Mouse (Mus musculus): ENCODE data around the gene Mrps21. TPM values are rescaled to one million over a fixed set of nuclear protein-coding genes. Genes with fewer than 3 reads are reported as not detected.
"Not testable (repeated sequence)": the region's sequence is repeated elsewhere in the genome, so short reads cannot be mapped to it uniquely, and the experiment has no call there.

Mrps21 gene
- total and polyA plus RNA-seq, 2 experiments from 2014 or later, result 88.3 to 241 TPM

GRCm38 (mm10) chr3:95902373-95902625 lies 31.0 kb upstream of the Mrps21 start:
- no peak overlapping the region for H3K9ac ChIP-seq (replicated peaks; ENCODE audit: low read length, poor library complexity, severe bottlenecking)
- no peaks in the 10 kb centered on the region for H3K36me3 ChIP-seq (ENCODE audit: insufficient read depth, low read length)
- peaks cover 8% of the 10 kb centered on the region; the same call in 1 of the 2 replicates for H3K4me1 ChIP-seq (ENCODE audit: insufficient read depth, low read length)
- H3K4me2 ChIP-seq (ENCODE audit: low read depth, low read length, poor library complexity, severe bottlenecking), result no peak overlapping the region
- no peak for TF ChIP-seq CTCF (IDR thresholded peaks at IDR 0.05)
- no peak overlapping the region for H3K27ac ChIP-seq (ENCODE audit: low read depth, low read length)
- no peaks in the 10 kb centered on the region for H3K9me3 ChIP-seq (ENCODE audit: low read length)
- ATAC-seq (ENCODE audit: low FRiP score) (no peak), DNase-seq (ENCODE audit: low spot score) (no peak)
- no peak overlapping the region for H3K4me3 ChIP-seq (ENCODE audit: low read depth, low read length)
- peaks cover 23% of the 10 kb centered on the region for H3K27me3 ChIP-seq (ENCODE audit: insufficient read depth, low read length)

GRCm38 (mm10) chr3:95901616-95902372 lies 30.5 kb upstream of the Mrps21 start:
- 68% methylated on average over 9 of the region's 9 CpGs for WGBS
- Histone ChIP-seq H3K9me3 (ENCODE audit: low read length) (no peaks in the 10 kb centered on the region), H3K27me3 (ENCODE audit: insufficient read depth, low read length) (peaks cover 19% of the 10 kb centered on the region), H3K27ac (ENCODE audit: low read depth, low read length) (no peak overlapping the region), H3K4me2 (ENCODE audit: low read depth, low read length, poor library complexity, severe bottlenecking) (no peak overlapping the region), H3K36me3 (ENCODE audit: insufficient read depth, low read length) (no peaks in the 10 kb centered on the region), H3K4me1 (ENCODE audit: insufficient read depth, low read length) (peaks cover 8% of the 10 kb centered on the region; the same call in 1 of the 2 replicates), H3K9ac (replicated peaks; ENCODE audit: low read length, poor library complexity, severe bottlenecking) (no peak overlapping the region), H3K4me3 (ENCODE audit: low read depth, low read length) (no peak overlapping the region)
- ATAC-seq (ENCODE audit: low FRiP score), result no peak
- TF ChIP-seq CTCF (IDR thresholded peaks at IDR 0.05), result no peak
- DNase-seq (ENCODE audit: low spot score), result no peak

- H3K27ac ChIP-seq (ENCODE audit: low read depth, low read length), result no peak overlapping the region
- WGBS, result 78% methylated on average over 13 of the region's 13 CpGs
- no peak overlapping the region for H3K4me2 ChIP-seq (ENCODE audit: low read depth, low read length, poor library complexity, severe bottlenecking)
- peaks cover 8% of the 10 kb centered on the region; the same call in 1 of the 2 replicates for H3K4me1 ChIP-seq (ENCODE audit: insufficient read depth, low read length)
- ATAC-seq (ENCODE audit: low FRiP score), result no peak
- DNase-seq (ENCODE audit: low spot score), result no peak
- no peaks in the 10 kb centered on the region for H3K9me3 ChIP-seq (ENCODE audit: low read length)
- TF ChIP-seq CTCF (IDR thresholded peaks at IDR 0.05), result no peak
- H3K9ac ChIP-seq (replicated peaks; ENCODE audit: low read length, poor library complexity, severe bottlenecking), result no peak overlapping the region
- H3K27me3 ChIP-seq (ENCODE audit: insufficient read depth, low read length), result peaks cover 12% of the 10 kb centered on the region
- H3K4me3 ChIP-seq (ENCODE audit: low read depth, low read length), result no peak overlapping the region
- H3K36me3 ChIP-seq (ENCODE audit: insufficient read depth, low read length), result no peaks in the 10 kb centered on the region
These were observed 28.6 kb upstream of the Mrps21 start for GRCm38 (mm10) chr3:95899800-95900524.

GRCm38 (mm10) chr3:95895501-95895900 lies 24.2 kb upstream of the Mrps21 start:
- not testable (repeated sequence) for H3K36me3 ChIP-seq (ENCODE audit: insufficient read depth, low read length); ATAC-seq (ENCODE audit: low FRiP score); H3K9me3 ChIP-seq (ENCODE audit: low read length); DNase-seq (ENCODE audit: low spot score); H3K27ac ChIP-seq (ENCODE audit: low read depth, low read length); H3K4me1 ChIP-seq (ENCODE audit: insufficient read depth, low read length); H3K27me3 ChIP-seq (ENCODE audit: insufficient read depth, low read length); H3K9ac ChIP-seq (replicated peaks; ENCODE audit: low read length, poor library complexity, severe bottlenecking); H3K4me2 ChIP-seq (ENCODE audit: low read depth, low read length, poor library complexity, severe bottlenecking); H3K4me3 ChIP-seq (ENCODE audit: low read depth, low read length)
- WGBS, result 92% methylated on average over 7 of the region's 7 CpGs

- ATAC-seq (ENCODE audit: low FRiP score) (peak; percentile 47; the same call in 1 of the 2 replicates), DNase-seq (ENCODE audit: low spot score) (peak; percentile 61)
- no peak for TF ChIP-seq CTCF (IDR thresholded peaks at IDR 0.05)
- H3K4me1 ChIP-seq (ENCODE audit: insufficient read depth, low read length), result 0 out of 2 replicates have a peak, but pooled peaks cover 4% of the 10 kb centered on the region
- H3K9me3 ChIP-seq (ENCODE audit: low read length), result no peaks in the 10 kb centered on the region
- H3K9ac ChIP-seq (replicated peaks; ENCODE audit: low read length, poor library complexity, severe bottlenecking), result peak overlapping the region; percentile 79
- H3K27ac ChIP-seq (ENCODE audit: low read depth, low read length), result peak overlapping the region; percentile 55
- peak overlapping the region; percentile 63 for H3K4me3 ChIP-seq (ENCODE audit: low read depth, low read length)
- no peaks in the 10 kb centered on the region for H3K36me3 ChIP-seq (ENCODE audit: insufficient read depth, low read length)
- H3K27me3 ChIP-seq (ENCODE audit: insufficient read depth, low read length), result no peaks in the 10 kb centered on the region
- peak overlapping the region; percentile 68 for H3K4me2 ChIP-seq (ENCODE audit: low read depth, low read length, poor library complexity, severe bottlenecking)
- WGBS, result 16% methylated on average over 15 of the region's 16 CpGs
These were observed 23.2 kb upstream of the Mrps21 start for GRCm38 (mm10) chr3:95894317-95895160.

- peak; percentile 99 for DNase-seq (ENCODE audit: low spot score)
- peak within 1 kb of the TSS; percentile 65 for H3K27ac ChIP-seq (ENCODE audit: low read depth, low read length)
- not testable (repeated sequence) for H3K36me3 ChIP-seq (ENCODE audit: insufficient read depth, low read length); H3K9me3 ChIP-seq (ENCODE audit: low read length); H3K4me1 ChIP-seq (ENCODE audit: insufficient read depth, low read length); H3K27me3 ChIP-seq (ENCODE audit: insufficient read depth, low read length)
- peak; percentile 97 for ATAC-seq (ENCODE audit: low FRiP score)
- H3K4me3 ChIP-seq (ENCODE audit: low read depth, low read length), result peak within 1 kb of the TSS; percentile 63
- 1% methylated on average over 24 of the region's 43 CpGs for WGBS
- peak within 1 kb of the TSS; percentile 68 for H3K4me2 ChIP-seq (ENCODE audit: low read depth, low read length, poor library complexity, severe bottlenecking)
- peak within 1 kb of the TSS; percentile 79 for H3K9ac ChIP-seq (replicated peaks; ENCODE audit: low read length, poor library complexity, severe bottlenecking)
These were observed 22.4 kb upstream of the Mrps21 start, which contains the start of gene Aph1a for GRCm38 (mm10) chr3:95893606-95894316. TSS of gene Aph1a (plus strand) at chr3:95893969.

Measured in midbrain, postnatal 0 days (tissue).